Mouse (Mus musculus): Measurements from ENCODE around the gene Thap4.
"Not testable (repeated sequence)": the region's sequence is repeated elsewhere in the genome, so short reads cannot be mapped to it uniquely, and the experiment has no call there.

The Thap4 gene

DNA sequence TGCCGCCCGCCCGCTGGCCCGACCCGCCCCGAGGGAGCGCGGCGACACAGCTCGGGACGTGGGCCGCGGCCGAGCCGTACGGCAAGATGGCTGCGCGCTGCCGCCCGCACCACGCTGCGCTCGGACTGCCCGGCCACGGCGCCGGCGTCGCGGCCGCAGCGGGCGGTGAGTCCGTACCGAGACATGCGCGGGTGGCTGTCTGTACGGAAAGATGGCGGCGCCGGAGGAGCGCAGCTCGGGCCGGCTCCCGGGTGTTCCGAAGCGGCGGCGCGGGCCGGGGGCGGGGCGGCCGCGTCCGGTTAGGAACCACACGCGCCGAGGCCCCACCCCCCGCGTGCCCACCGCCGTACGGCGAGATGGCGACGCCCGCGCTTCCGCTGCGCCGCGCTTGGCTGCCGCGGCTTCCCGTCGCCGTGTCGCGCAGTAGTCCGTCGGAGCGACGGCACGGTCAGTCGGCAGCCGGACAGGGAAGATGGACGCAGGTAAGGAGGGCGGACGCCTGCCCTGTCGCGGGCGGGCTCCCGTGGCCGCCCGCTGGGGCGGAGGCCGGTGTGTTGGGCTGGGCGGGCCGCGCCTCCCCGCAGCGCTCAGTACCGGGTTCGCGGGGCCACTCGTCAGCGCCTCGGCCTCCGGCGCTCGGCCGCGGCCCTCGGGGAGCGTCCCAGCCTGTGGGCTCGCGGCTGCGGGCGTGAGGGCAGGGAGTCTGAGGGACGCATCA is at the start of gene Thap4:
Gene Thap4 (minus strand): TSS at position 292 of the 718 bp plus-strand sequence.
- peak; percentile 69 for DNase-seq (ENCODE audit: low spot score)

DNA sequence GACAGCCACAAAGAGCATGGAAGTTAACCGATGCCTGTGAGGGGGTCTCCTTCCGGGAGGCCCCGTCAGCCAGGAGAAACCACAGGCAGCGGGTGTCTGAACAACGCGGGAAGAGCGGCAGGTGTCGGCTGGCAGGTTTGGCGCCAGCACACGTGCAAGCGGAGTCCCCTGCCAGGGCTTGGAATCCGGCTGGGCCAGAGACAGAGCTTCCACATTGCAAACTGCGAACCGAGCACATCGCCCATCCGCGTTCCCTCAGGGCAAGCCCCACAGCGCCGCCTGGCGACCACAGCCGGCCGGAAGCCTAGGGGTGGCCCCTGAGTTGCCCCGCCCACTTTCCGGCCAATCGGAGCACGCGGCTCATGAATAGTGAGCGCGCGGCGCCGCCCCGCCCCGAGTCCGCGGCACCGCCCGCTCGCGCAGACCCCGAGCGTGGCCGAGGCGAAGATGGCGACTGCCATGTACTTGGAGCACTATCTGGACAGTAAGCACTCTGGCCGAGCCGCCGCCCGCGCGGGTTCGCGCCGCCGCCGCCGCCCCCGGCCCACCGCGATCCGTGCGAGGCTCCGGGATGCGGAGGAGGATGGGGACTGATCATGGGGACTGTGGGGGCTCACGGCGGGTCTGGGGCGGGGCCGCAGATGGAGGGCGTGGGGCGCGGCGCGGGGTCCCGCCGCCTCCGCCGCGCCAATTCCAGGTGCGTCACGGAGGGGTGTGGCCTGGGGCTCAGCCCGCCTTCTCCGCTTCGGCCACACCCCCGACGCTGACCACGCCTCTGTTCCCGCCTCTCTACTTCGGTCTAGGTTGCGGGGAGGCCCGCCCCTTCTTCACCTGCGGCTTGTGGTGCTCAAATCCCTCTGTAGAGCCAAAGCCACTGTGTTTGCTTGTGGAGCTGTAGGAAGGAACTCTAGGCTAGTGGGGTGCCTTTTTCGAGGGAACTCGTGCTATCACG is 49.2 kb upstream of the Thap4 start, which contains the start of gene Ing5:
Gene Ing5 (plus strand): TSS at position 410 of the 952 bp plus-strand sequence.
- DNase-seq (ENCODE audit: low spot score) = peak; percentile 99

DNA sequence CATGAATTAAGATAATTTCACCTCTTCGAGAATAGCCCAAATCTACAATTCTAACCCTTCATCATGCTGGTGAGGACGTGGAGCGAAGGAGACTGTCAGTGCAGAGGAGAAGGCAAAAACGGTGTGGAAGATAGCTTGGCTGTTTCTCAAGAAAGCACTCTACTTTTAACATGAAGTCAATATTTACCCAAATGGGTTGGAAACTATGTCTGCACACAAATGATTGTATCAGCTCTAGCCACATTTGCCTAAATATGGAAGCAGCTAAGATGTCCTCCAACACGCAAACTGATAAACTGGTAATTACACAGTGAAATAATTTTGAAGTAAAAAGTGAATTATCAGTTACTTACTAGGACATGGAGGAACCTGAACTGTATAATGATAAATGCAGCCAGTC is 48.1 kb upstream of the Thap4 start:
- no peak for DNase-seq (ENCODE audit: low spot score)

DNA sequence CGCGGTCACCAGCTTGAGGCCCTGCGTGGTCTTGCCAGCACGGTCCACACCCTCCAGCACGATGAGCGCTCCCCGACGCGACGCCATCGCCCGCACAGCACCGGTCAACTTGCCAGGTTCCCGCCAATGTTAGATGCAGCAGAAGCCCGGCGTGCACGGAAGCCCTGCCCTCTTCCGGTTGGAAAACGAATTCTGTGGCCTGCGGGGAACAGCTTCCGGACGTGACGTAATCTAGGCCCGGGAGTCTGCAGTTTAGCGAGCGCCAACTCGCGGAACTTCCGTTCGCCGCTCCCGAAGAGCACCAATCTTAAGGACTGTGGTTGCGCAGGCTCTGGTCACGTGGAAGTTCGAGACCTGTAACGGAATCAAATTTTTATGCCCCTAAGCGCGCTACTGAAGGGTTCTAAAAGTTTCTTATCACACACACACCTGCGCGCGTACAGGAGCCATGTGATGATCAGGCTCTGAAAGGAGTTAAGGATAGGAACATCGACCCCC is 47.1 kb upstream of the Thap4 start, which contains the start of gene Dtymk:
Gene Dtymk (minus strand): TSS at position 194 of the 498 bp plus-strand sequence.
- peak; percentile 69 for DNase-seq (ENCODE audit: low spot score)

DNA sequence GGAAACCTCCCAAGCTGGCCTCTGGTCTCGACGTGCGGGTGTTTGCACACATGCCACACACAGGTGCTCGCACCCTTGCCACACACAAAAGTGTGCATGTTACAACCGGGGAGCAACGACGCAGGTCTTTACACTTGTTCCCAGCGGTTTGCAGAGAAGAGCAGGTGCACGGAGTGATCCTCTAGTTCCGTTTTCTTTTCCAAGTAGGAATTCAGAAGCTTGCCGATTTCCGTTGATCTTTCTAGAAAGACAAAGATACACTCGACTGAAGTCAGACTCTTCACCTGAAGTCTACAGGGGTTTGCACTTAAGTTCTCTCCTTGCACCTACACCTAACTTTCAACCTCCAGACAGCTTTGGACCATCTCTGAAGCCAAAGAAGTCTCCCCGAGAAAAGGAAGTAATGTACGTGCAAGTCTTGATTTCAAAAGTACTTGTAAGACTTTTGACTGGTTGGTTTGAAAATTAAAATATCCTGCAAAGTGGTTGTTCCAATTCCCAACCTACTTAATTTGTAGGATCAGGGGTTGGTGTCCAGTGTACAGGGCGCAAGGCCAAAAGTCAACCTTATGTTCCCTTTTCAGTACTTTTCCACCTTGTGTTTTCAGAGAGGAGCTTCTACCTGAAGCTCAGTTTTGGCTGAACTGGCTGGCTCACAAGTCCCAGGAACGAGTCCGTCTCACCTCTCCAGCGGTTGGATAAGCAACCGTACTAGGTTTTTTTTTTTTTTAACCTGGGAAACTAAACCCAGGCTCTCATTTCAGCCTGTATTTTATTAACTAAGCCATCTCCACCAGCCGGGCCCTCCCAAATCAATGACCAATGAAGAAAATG is 46.2 kb upstream of the Thap4 start:
- DNase-seq (ENCODE audit: low spot score) = no peak

DNA sequence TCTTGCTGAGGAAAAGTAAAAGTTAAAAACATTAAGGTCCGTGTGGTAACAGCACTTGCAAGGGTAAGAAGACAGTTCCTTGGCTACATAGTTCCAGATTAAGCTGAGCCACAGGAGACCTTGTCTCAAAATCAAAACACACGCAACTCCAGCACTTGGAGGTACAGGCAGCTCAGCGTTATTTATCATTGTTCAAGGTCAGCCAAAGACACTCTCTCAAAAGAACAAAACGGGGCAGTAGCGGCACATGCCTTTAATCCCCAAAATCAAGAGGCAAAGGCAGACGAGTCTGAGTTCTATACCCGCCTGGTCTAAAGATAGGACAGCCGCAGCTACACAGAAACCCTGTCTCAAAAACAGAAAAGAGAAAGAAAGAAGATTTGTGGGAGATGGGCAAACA is 41.2 kb upstream of the Thap4 start:
- DNase-seq (ENCODE audit: low spot score) = no peak

DNA sequence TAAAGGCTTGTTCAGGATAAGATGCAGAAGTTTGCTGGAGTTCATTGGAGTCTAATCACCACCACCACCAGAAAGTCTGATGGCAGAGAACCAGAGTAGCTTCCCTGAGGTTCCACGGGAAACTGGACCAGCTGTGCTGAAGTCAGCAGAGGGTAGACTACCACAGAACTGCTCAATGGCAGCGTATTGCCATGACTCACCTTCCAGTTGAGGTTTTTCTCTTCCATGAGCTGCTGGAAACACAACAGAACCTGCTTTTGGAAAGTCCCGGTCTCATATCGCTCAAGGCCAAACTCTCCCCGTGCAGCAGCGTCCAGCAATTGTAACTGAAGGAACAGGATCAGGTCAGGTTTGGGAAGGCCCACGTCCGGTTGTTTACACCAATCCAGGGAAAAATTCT is 39.9 kb upstream of the Thap4 start:
- no peak for DNase-seq (ENCODE audit: low spot score)

DNA sequence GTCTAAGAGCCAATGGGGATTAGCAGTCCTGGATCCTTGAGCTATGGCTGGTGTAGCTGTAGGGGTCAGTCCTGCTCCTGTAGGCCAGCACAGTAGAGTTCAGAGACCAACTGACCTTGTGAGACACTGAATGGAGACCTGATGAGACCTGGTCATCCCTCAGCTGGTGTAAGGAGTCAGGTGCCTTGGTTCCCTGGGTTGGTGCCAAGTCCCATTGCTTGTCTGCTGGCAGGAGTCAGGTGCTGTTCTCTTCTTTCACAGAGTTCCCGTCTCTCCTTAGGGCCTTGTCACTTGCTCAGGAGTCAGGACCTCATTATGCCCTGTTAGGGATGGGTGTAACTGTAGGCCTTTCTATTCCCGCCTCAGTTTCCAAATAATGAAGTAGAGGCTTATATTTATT is 32.2 kb upstream of the Thap4 start:
- DNase-seq (ENCODE audit: low spot score) = no peak

DNA sequence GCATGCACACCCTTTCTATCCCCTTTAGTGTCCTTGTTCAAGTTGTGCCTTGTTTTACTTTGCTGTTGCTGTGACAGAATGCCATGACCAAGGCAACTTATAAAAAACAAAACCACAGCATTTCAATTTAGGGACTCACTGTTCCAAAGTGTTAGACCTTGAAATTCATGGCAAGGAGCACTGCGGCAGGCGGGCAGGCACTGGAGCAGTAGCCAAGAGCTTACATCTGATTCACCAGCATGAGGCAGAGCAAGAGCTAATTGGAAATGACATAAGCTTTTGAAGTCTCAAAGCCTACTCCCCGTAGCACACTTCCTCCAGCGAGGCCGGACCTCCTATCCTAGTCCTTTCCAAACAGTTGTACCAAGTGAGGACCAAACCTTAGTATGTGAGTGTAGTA is 22.0 kb upstream of the Thap4 start:
- no peak for DNase-seq (ENCODE audit: low spot score)

DNA sequence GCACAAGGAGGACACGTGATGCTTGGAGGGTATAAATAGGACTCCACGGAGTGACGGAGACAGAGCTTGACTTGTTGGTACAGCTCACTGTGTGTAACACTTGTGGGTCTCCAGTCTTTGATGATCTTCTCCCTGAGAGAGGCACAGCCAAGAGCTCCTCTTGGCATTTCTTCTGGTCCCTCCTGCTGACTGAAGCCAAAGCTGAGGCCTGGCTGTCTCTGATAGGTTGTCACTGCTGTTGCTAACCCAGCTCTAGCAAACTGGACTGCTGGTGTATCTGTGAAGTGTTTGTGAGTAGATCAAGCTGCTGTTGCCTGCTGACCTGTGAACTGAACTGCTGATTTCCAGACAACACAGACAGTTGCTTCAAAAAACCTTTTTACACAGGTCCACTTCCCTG is 15.2 kb upstream of the Thap4 start:
- DNase-seq (ENCODE audit: low spot score) = no peak

DNA sequence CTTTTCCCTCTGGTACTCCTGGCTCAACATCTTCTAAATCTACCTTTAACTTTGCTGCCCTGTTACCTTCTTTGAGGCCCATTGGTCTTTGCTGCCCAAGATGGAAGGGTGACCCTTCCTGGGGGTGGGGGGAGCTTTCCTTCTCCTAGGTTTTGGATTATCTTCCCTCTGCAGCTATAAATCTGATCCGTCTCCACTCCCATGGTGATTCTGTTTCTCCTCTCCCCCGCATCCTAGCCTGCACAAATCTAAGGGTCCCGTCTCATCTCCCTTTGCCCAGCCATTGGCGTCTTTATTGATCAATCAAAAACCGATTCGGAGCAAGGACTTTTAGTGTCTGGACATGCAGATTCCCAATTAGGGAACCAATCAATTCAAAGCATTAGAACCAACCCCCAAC is 12.9 kb upstream of the Thap4 start:
- DNase-seq (ENCODE audit: low spot score) = no peak

DNA sequence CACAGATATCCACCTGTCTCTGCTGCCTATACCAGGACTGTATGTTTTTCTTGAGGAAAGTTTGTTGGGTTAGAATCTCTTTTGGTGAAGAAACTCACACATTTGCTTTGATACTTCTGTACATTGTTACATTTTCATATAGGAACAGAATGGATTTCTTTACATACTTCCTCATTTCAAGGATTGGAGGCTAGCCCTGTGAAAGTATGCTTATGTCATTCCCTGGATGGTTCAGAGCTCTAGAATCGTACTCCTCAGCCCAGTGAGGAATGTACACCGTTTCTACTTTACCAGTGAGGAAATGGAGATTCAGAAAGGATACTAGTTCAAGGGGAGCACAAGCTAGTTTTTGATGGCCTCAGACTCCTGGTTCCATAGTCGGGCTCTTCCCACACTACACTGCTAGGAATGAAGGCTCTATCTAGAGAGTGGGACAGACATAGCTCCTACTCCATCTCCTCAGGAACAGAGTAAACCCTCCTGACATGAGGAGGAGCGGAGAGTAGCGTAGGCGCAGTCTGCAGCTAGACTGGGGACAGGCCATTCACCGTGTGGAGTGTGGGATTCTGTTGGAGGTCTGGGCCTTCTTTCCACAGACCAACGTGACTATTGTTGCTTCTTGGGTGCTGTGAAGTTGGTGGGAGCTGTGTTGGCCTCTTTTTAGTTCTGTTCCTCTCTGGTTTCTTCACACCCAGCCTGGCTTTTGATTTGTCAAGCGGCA is 10.4 kb upstream of the Thap4 start:
- no peak for DNase-seq (ENCODE audit: low spot score)

DNA sequence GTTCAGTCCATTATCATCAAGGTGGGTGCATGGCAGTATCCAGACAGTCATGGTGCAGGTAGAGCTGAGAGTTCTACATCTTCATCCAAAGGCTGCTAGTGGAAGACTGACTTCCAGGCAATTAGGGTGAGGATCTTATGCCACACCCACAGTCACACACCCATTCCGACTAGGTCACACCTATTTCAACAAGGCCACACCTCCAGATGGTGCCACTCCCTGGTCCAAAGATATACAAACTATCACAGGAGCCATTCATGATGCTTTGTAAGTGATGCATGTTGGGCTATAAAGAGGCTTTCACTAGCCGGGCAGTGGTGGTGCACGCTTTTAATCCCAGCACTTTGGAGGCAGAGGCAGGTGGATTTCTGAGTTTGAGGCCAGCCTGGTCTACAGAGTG is 8.9 kb upstream of the Thap4 start:
- not testable (repeated sequence) for DNase-seq (ENCODE audit: low spot score)

DNA sequence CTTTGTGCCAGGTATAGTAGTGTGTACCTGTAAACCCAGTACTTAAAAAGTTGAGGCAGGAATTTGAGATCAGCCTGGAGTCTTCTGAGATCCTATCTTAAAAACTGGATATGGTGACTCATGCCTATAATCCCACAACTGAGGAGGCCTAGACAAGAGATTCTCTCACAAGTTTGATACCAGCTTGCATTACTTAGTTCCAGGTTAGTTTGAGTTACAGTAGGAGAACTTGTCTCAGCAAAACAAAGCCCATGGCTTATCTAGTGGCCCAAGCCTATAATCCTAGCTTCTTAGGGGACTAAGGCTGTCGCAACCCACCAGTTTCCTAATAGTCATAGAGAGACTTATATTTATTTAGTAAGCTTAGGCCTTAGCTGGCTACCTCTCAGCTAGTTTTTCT is 5.4 kb upstream of the Thap4 start:
- DNase-seq (ENCODE audit: low spot score) = no peak

DNA sequence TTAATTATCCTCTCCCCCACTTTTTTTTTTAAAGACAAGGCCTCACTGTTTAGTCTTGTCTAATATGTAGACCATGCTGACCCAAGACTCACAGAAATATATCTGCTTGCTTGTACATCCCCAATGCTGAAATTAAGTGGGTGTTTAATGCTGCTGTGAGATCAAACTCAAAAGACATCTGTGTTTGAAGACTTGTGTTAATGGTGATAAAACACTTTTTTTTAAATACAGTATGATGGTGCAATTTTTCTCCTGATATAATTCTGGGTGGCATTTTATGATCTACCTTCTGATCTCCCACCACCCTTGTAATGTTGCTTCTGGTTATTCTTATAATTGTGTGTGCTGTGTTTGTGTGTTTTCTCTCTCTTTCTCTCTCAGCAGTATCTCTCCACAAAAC is 1.5 kb upstream of the Thap4 start:
- DNase-seq (ENCODE audit: low spot score) = no peak

DNA sequence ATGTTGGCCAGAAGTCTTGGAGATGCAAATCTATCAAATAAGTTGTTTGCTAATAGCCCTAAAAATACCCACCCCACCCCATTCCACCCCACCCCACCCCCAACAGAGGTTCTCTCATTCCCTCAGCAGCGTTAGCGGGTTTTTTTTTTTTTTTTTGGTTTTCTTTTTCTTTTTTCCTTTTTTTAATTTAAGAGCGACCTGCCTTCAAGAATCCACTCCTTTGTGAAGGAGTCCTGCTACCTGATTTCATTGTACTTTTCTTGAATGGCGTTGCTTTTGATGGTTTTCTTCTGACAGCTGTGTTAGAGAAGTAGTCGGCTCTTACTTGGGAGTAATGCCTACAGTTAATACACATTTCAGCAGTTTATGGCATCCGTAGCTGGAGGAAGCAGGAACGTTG is 954 bp upstream of the Thap4 start:
- DNase-seq (ENCODE audit: low spot score) = no peak

DNA sequence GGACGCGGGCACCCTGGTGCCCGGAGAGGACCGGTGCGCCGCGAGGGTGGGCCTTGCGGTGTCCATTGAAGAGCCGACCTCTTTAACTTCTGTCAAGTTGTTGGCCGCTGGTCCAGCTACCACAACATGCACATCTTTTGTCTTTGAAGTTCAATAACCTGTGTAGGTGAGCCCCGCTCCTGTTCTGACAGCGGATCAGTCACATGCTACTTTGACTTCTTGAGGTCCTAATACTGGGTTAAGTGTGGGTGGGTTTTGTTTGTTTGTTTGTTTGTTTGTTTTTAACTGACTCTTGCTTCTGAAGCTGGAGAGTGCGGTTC is 587 bp upstream of the Thap4 start:
- DNase-seq (ENCODE audit: low spot score) = no peak

DNA sequence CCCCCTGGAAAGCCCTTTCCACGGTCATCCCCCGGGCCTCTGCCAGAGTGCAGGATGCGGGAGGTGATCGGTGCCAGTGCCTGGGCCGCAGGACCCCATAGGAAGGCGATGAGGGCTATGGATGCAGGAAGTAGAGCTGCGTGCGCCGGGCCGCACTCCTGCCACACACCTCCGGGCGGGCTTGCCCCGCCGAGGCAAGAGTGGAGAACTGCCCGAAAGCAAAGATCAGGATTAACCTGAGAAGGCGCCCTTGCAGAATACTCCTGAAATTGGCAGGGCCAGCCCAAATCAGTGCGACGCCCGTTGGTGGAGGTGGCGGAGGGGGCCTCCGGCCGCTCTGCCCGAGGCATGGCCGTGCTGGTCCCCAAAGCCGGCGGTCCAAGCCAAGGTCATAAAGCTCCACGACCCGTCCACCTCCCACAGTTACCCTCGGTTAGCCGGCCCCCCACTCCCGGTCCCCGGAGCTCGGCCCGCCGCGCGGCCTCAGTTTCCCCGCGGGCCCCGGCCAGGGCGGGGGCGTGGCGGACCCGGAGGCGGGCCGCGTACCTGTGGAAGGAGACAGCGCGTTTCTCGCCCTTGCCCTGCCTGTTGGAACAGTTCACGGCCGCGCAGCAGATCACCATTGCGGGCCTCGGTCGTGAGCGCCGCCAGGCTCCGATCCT is 622 bp downstream of the Thap4 start:
- DNase-seq (ENCODE audit: low spot score) = no peak

DNA sequence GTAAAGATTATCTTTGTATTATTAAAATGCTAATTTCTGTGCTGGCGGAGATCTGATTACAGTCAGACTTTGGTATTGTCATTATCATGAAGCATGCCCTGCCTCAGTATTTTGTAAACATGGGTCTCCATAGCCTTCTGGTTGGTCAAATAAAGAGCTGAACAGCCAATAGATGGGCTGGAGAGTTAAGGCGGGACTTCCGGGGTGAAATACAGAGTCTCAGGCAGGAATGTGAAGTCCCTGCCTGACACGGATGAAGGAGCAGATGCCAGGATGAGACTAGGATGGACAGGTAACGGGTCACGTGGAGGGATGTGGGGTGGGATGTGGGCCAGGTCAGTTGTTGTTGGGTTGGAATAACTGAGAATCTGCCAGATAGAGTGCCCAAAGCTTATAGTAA is 3.4 kb downstream of the Thap4 start, which contains the start of gene Atg4b:
Gene Atg4b (plus strand): TSS at position 211 of the 400 bp plus-strand sequence.
- DNase-seq (ENCODE audit: low spot score) = no peak

DNA sequence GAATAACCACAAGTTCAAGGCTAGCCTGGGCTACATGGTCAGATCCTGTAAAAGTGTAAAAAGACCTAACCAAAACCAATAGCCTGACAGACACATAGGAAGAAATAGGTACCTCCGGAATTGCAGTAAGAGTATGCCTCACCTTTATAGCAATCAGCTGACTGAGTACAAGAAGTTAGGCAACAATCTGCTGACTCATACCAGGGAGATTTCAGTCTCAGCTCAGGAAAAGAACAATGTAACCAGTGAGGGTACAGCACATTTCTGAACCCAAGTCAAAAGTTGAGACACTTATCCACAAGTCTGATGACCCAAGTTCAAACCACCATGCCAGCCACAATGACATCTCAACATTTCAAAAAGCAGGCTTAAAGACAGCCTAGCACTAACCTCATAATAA is 6.1 kb downstream of the Thap4 start:
- no peak for DNase-seq (ENCODE audit: low spot score)

DNA sequence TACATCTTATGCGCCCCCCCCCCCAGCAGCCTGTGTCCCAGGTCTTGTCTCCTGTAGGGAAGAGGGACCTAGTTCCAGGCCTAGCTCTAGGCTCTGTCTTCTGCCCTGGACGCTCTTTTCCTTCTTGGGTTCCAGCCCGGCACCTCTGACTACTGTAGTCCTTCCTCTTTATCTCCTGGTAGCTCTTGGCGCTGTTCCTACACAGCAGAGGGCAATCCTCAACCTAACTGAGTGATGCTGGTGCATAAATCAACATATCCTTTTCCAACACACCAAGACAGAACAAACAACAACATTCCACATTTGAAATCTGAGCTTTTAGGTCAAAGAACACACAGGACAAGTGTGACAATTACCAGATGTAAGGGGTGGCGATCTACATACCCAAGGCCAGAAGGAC is 8.5 kb downstream of the Thap4 start:
- DNase-seq (ENCODE audit: low spot score) = no peak
